Mouse (Mus musculus): Measurements from ENCODE around the gene Rasgef1b.

The Rasgef1b gene

GRCm38 (mm10) chr5:99495354-99496156 lies 233.3 kb downstream of the Rasgef1b start:
- DNase-seq (ENCODE audit: low spot score) = no peak

- no peak for DNase-seq (ENCODE audit: low spot score)
Measured at GRCm38 (mm10) chr5:99493861-99494260, 235.0 kb downstream of the Rasgef1b start.

- no peak for DNase-seq (ENCODE audit: low spot score)
Measured at GRCm38 (mm10) chr5:99493017-99493416, 235.8 kb downstream of the Rasgef1b start.

- DNase-seq (ENCODE audit: low spot score) = no peak
Measured at GRCm38 (mm10) chr5:99488479-99489158, 240.2 kb downstream of the Rasgef1b start.

GRCm38 (mm10) chr5:99487009-99487858 lies 241.6 kb downstream of the Rasgef1b start:
- no peak for DNase-seq (ENCODE audit: low spot score)

- DNase-seq (ENCODE audit: low spot score) = no peak
Measured at GRCm38 (mm10) chr5:99483162-99483561, 245.7 kb downstream of the Rasgef1b start.

GRCm38 (mm10) chr5:99482524-99482923 lies 246.3 kb downstream of the Rasgef1b start:
- DNase-seq (ENCODE audit: low spot score) = no peak

GRCm38 (mm10) chr5:99482016-99482415 lies 246.8 kb downstream of the Rasgef1b start:
- DNase-seq (ENCODE audit: low spot score) = no peak

GRCm38 (mm10) chr5:99480078-99481031 lies 248.5 kb downstream of the Rasgef1b start:
- DNase-seq (ENCODE audit: low spot score) = no peak

GRCm38 (mm10) chr5:99479263-99480077 lies 249.4 kb downstream of the Rasgef1b start:
- DNase-seq (ENCODE audit: low spot score) = peak; percentile 67

GRCm38 (mm10) chr5:99478716-99479115 lies 250.1 kb downstream of the Rasgef1b start:
- no peak for DNase-seq (ENCODE audit: low spot score)

GRCm38 (mm10) chr5:99477420-99477815 lies 251.4 kb downstream of the Rasgef1b start:
- no peak for DNase-seq (ENCODE audit: low spot score)

GRCm38 (mm10) chr5:99476640-99477419 lies 252.0 kb downstream of the Rasgef1b start:
- no peak for DNase-seq (ENCODE audit: low spot score)

GRCm38 (mm10) chr5:99472607-99473335 lies 256.1 kb downstream of the Rasgef1b start:
- DNase-seq (ENCODE audit: low spot score) = no peak

- DNase-seq (ENCODE audit: low spot score) = no peak
Measured at GRCm38 (mm10) chr5:99471790-99472189, 257.1 kb downstream of the Rasgef1b start.

- no peak for DNase-seq (ENCODE audit: low spot score)
Measured at GRCm38 (mm10) chr5:99470613-99471012, 258.3 kb downstream of the Rasgef1b start.

GRCm38 (mm10) chr5:99459007-99459406 lies 269.9 kb downstream of the Rasgef1b start:
- no peak for DNase-seq (ENCODE audit: low spot score)

GRCm38 (mm10) chr5:99457291-99457690 lies 271.6 kb downstream of the Rasgef1b start:
- DNase-seq (ENCODE audit: low spot score) = no peak

- DNase-seq (ENCODE audit: low spot score) = no peak
Measured at GRCm38 (mm10) chr5:99451939-99452338, 276.9 kb downstream of the Rasgef1b start.
